Mouse (Mus musculus) heart, adult 2 months (tissue): ENCODE results near the gene Tex33. TPM values are rescaled to one million over a fixed set of nuclear protein-coding genes. Genes with fewer than 3 reads are reported as not detected.

Experiments used
- DNase-seq, 2 experiments: peaks; one replicate each; pipeline ENCODE4 v3.0.0; 2021
- H3K27ac ChIP-seq: fragments of 200-600 bp; 2 replicates; pipeline ENCODE4 v1.8.1; 2022
- H3K27me3 ChIP-seq: fragments of 200-500 bp; 2 replicates; pipeline ENCODE4 v1.6.1; 2012; ENCODE audit warnings: mild to moderate bottlenecking, low read length, inconsistent platforms, mixed read lengths; ENCODE audit not compliant: control insufficient read depth, insufficient read depth
- H3K36me3 ChIP-seq: fragments of 200-500 bp; 2 replicates; pipeline ENCODE4 v1.6.1; 2012; ENCODE audit warnings: low read length, inconsistent platforms; ENCODE audit not compliant: control insufficient read depth, insufficient read depth
- H3K4me1 ChIP-seq: fragments of 200-500 bp; 2 replicates; pipeline ENCODE4 v1.6.1; 2011; ENCODE audit warnings: low read length; ENCODE audit not compliant: control insufficient read depth, insufficient read depth
- H3K4me3 ChIP-seq: fragments of 200-600 bp; 2 replicates; pipeline ENCODE4 v1.8.1; 2022
- H3K79me2 ChIP-seq: fragments of 200-500 bp; replicated peaks from 2 replicates; pipeline ENCODE4 v1.6.1; 2012; ENCODE audit warnings: mild to moderate bottlenecking, inconsistent platforms, low read length, moderate library complexity, mixed read lengths; ENCODE audit not compliant: control insufficient read depth, insufficient read depth
- H3K9ac ChIP-seq: fragments of 200-500 bp; 2 replicates; pipeline ENCODE4 v1.6.1; 2012; ENCODE audit warnings: low read depth, mild to moderate bottlenecking, control low read depth, inconsistent platforms, low read length, mixed read lengths
- CTCF ChIP-seq: fragments of 200-600 bp; IDR thresholded peaks from 2 replicates; pipeline ENCODE4 v1.8.1; 2022; ENCODE audit warnings: antibody characterized with exemption, mild to moderate bottlenecking, moderate library complexity
- EP300 ChIP-seq: fragments of 200-500 bp; IDR thresholded peaks from 2 replicates; pipeline ENCODE4 v1.6.1; 2011; ENCODE audit warnings: low read depth, low read length, control low read depth; ENCODE audit not compliant: insufficient read depth
- POLR2A ChIP-seq: fragments of 200-500 bp; IDR thresholded peaks from 2 replicates; pipeline ENCODE4 v1.6.1; 2011; ENCODE audit warnings: mild to moderate bottlenecking, low read depth, low read length, control low read depth; ENCODE audit not compliant: insufficient read depth
- WGBS: fragments of 180-500 bp; shearing (Covaris S2); methylation state at CpG from one replicate; pipeline ENCODE4 v1.1.7; 2018; 5-methylcytosine and 5-hydroxymethylcytosine counted together
- intact Hi-C: fragments of 180-260 bp; cut with DNase I; formaldehyde crosslinking; loops from one replicate; pipeline ENCODE4 v1.15.1; 2025
- polyA plus RNA-seq: library from polyadenylated mRNA; depleted of rRNA; stranded (reverse); fragments of >200 nt; gene quantifications from 2 replicates; pipeline ENCODE4 v1.2.3, GENCODE M21; 2012
- total RNA-seq, 2 experiments: library from RNA; stranded (reverse); gene quantifications; 2 replicates each; pipeline ENCODE4 v1.2.3; 2021

The Tex33 gene
- total and polyA plus RNA-seq, 3 experiments: 0.43 TPM; not detected in 2

DNA sequence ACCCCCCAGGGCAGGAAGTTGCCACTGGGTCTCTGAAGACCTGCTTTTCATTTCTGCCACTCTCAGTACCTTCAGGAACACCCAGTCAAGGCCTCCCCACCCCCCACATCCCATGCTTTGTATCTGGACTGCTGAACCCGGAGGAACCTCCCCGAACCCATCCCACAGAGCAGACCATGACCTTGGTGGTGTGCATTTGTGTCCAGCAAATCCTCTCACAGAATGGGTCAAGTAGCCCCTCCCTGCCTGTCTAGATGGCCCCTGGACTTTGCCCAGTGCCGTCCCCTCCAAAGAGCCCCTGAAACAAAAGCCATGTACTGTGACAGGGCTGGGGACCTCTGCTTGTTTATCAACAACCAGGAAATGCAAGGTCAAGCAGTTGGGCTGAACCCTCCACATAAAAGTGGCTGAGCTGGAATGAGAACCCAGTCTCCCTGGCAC, 7.6 kb upstream of the Tex33 start:
- DNase-seq: no peak
- peak overlapping the region; percentile 55; the same call in 1 of the 2 replicates for H3K27ac ChIP-seq
- intact Hi-C loops: no loop called here
- no peak overlapping the region; the same call in 1 of the 2 replicates for H3K9ac ChIP-seq
- H3K27me3 ChIP-seq: no peaks in the 10 kb centered on the region
- H3K36me3 ChIP-seq: no peaks in the 10 kb centered on the region; the same call in 1 of the 2 replicates
- H3K4me1 ChIP-seq: peaks cover 28% of the 10 kb centered on the region
- TF ChIP-seq CTCF (no peak), POLR2A (no peak), EP300 (no peak)
- H3K79me2 ChIP-seq: no peaks in the 10 kb centered on the region
- 34% methylated on average over 3 of the region's 3 CpGs for WGBS
- H3K4me3 ChIP-seq: no peak overlapping the region

DNA sequence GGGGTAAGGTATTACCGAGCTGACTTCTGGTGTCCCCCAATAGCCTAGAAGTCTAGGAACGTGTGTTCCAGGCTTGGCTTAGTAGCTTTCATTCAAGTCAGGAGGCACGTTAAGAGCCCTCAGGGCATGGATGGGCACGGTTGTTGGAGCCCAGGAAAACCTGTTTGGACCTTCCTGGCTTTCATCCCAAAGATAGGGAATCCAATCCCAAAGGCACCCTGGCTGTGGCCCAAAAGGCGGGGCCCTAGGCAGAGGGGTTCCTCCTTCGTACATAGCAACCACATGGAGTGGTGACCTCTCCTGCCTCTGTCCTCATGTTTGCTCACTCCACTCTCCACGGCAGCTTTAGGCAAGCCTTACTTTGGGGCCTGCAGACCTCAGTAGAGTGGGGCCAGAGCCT, 6.7 kb upstream of the Tex33 start:
- H3K9ac ChIP-seq: no peak overlapping the region
- WGBS: 40% methylated on average over 7 of the region's 7 CpGs
- TF ChIP-seq EP300 (no peak), POLR2A (no peak), CTCF (no peak)
- no peaks in the 10 kb centered on the region for H3K27me3 ChIP-seq
- no peaks in the 10 kb centered on the region for H3K79me2 ChIP-seq
- H3K4me1 ChIP-seq: peaks cover 28% of the 10 kb centered on the region
- intact Hi-C loops: no loop called here
- H3K4me3 ChIP-seq: no peak overlapping the region
- peak; percentile 43 to 51 for DNase-seq
- no peaks in the 10 kb centered on the region; the same call in 1 of the 2 replicates for H3K36me3 ChIP-seq
- peak overlapping the region; percentile 48 for H3K27ac ChIP-seq

DNA sequence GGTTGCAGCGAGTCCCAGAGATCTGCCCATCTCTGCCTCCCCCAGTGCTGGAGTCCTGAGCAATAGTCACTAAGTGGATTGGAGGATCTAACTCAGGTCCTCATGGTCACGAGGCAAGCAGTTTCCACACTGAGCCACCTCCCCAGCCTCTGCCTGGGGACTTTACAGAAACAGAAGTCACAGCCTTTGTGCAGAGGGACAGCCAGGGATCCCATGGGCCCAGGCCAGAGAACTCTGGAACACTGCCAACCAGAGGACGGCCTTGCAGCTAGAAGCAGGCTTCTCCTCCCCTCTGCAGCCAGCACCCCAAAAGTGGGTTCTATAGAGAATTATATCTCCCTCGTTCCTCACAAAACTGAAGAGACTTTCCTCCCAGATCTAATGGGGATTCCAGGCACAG, 6.2 kb upstream of the Tex33 start:
- WGBS: 17% methylated on average over 4 of the region's 4 CpGs
- 0 out of 2 replicates have a peak, but pooled peaks have one; percentile 39 for TF ChIP-seq EP300
- TF ChIP-seq CTCF: no peak
- intact Hi-C loops: no loop called here

DNA sequence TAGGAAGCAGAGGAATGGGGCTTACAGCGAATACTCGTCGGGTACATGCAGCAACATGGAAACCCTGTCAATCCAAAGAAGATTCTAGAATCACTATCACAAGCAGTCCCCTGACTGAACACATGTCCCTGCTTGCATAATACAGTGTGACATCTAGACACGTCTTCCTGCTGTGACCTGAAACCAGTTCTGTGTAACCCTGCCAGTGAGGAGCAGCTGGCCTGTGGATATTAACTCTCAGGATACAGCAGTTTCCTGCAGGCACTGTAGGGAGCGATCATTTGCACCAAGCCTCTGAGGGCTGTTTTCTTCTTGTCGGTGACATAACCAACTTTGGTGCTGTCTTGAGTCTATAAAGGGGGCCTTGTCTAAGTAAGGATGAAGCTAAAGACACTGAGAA, 5.6 kb upstream of the Tex33 start:
- DNase-seq: no peak
- H3K36me3 ChIP-seq: no peaks in the 10 kb centered on the region; the same call in 1 of the 2 replicates
- no peaks in the 10 kb centered on the region for H3K79me2 ChIP-seq
- WGBS: 32% methylated on average over 6 of the region's 6 CpGs
- intact Hi-C loops: no loop called here
- no peak for TF ChIP-seq EP300
- TF ChIP-seq POLR2A: no peak
- no peak for TF ChIP-seq CTCF
- peaks cover 25% of the 10 kb centered on the region for H3K4me1 ChIP-seq
- no peak overlapping the region for H3K4me3 ChIP-seq
- no peaks in the 10 kb centered on the region for H3K27me3 ChIP-seq
- H3K9ac ChIP-seq: no peak overlapping the region
- H3K27ac ChIP-seq: peak overlapping the region; percentile 48; the same call in 1 of the 2 replicates

More for the DNA sequence above, 6.2 kb upstream of the Tex33 start:
- Histone ChIP-seq H3K79me2 (no peaks in the 10 kb centered on the region), H3K4me3 (no peak overlapping the region), H3K4me1 (peaks cover 25% of the 10 kb centered on the region), H3K27ac (peak overlapping the region; percentile 48), H3K27me3 (no peaks in the 10 kb centered on the region), H3K36me3 (no peaks in the 10 kb centered on the region; the same call in 1 of the 2 replicates), H3K9ac (no peak overlapping the region)
- DNase-seq: peak; percentile 76 to 83

DNA sequence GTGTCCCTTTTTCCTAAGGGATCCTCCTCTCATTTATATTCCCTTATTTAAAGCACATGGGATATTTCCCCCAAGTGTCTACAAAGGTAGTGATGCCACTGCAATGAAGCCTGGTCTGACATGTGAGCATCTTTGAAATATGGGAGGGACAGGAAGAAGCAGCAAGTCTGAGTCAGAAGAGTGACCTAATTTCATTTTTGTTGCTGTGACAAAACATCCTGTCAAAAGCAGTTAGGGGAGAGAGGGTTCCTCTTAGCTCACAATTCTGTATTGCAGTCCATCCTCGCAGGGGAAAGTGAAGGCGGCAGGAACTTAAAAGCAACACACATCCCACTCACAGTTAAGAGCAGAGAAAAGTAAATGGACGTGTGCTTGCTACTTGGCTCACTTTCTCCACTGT, 4.9 kb downstream of the Tex33 start:
- TF ChIP-seq EP300 (no peak), CTCF (no peak), POLR2A (no peak)
- WGBS: 59% methylated on average over 3 of the region's 3 CpGs
- Histone ChIP-seq H3K36me3 (no peaks in the 10 kb centered on the region), H3K27ac (no peak overlapping the region), H3K4me1 (no peaks in the 10 kb centered on the region), H3K4me3 (no peak overlapping the region), H3K9ac (no peak overlapping the region), H3K79me2 (no peaks in the 10 kb centered on the region), H3K27me3 (no peaks in the 10 kb centered on the region)
- no peak for DNase-seq
- intact Hi-C loops: no loop called here

DNA sequence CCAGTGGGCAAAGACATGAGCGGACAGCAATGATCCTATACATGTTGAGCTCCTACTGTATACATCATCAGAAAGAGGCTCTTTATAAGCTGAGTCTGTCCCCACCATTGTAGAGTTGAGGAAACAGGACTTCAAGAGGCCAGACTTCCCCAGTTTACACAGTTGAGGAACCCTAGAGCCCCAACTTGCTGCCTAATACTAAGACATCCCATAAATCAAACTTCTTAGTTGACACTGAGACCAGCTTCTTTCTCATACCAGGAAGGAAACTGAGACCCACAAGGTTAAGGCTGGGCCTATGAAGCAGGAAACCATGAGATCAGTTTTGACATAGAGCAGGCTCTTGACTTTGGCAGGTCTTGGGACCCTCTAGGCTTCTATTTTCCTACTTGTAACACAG, 10.1 kb downstream of the Tex33 start:
- intact Hi-C loops: no loop called here
- Histone ChIP-seq H3K36me3 (no peaks in the 10 kb centered on the region), H3K27ac (no peak overlapping the region), H3K4me1 (peaks cover 1% of the 10 kb centered on the region; the same call in 1 of the 2 replicates), H3K27me3 (no peaks in the 10 kb centered on the region), H3K4me3 (no peak overlapping the region), H3K9ac (no peak overlapping the region), H3K79me2 (no peaks in the 10 kb centered on the region)
- no peak for DNase-seq
- TF ChIP-seq EP300 (no peak), POLR2A (no peak), CTCF (no peak)
- WGBS: 89% methylated on average over 1 of the region's 1 CpGs
